Mouse (Mus musculus) kidney, embryonic 16.5 days (tissue): ENCODE results near the gene Scfd2. TPM values are rescaled to one million over a fixed set of nuclear protein-coding genes. Genes with fewer than 3 reads are reported as not detected.
A peak's percentile ranks its signal among the peaks of the same experiment; 100 is the strongest.

Source experiments
- ATAC-seq: fragments of 200-750 bp; cut with Nextera tagmentation; 2 replicates; pipeline ENCODE4 v1.8.0; 2017; ENCODE audit warnings: moderate TSS enrichment; ENCODE audit not compliant: low FRiP score, low TSS enrichment
- H3K27ac ChIP-seq: fragments of 300-500 bp; sonication (generic); 2 replicates; pipeline ENCODE4 v1.5.1; 2014; ENCODE audit warnings: low read length
- H3K27me3 ChIP-seq: fragments of 300-500 bp; sonication (generic); 2 replicates; pipeline ENCODE4 v1.6.1; 2014; ENCODE audit warnings: low read length, control low read depth, mixed read lengths; ENCODE audit not compliant: insufficient read depth
- H3K36me3 ChIP-seq: fragments of 300-500 bp; sonication (generic); 2 replicates; pipeline ENCODE4 v1.6.1; 2014; ENCODE audit warnings: low read length, control low read depth, mixed read lengths; ENCODE audit not compliant: insufficient read depth
- H3K4me1 ChIP-seq: fragments of 300-500 bp; sonication (generic); 2 replicates; pipeline ENCODE4 v1.6.1; 2014; ENCODE audit warnings: low read length, control low read depth, mixed read lengths; ENCODE audit not compliant: insufficient read depth
- H3K4me2 ChIP-seq: fragments of 300-500 bp; sonication (generic); replicated peaks from 2 replicates; pipeline ENCODE4 v1.6.1; 2014; ENCODE audit warnings: low read depth, low read length
- H3K4me3 ChIP-seq: fragments of 300-500 bp; sonication (generic); 2 replicates; pipeline ENCODE4 v1.5.1; 2014; ENCODE audit warnings: mild to moderate bottlenecking, low read length
- H3K9ac ChIP-seq: fragments of 300-500 bp; sonication (generic); replicated peaks from 2 replicates; pipeline ENCODE4 v1.6.1; 2014; ENCODE audit warnings: low read length
- H3K9me3 ChIP-seq: fragments of 300-500 bp; sonication (generic); 2 replicates; pipeline ENCODE4 v1.6.1; 2016; ENCODE audit warnings: low read length, control low read depth
- WGBS: fragments of 180-500 bp; shearing (Covaris S2); extraction: QIAGEN DNeasy Blood & Tissue Kit; methylation state at CpG from one replicate; pipeline ENCODE4 v1.1.7; 2014; 5-methylcytosine and 5-hydroxymethylcytosine counted together
- polyA plus RNA-seq: library from polyadenylated mRNA; unstranded; fragments of >200 nt; fragmentation: Nextera tagmentation; extraction: Ambion mirVana; gene quantifications from 2 replicates; pipeline ENCODE4 v1.2.1, GENCODE M21; 2015

Gene Scfd2
- polyA plus RNA-seq, 1 experiment from 2014 or later: 17.9 TPM

GRCm38 (mm10) chr5:74159906-74160305 lies 371.7 kb downstream of the Scfd2 start:
- Histone ChIP-seq H3K27ac (peak overlapping the region; percentile 93), H3K36me3 (no peaks in the 10 kb centered on the region), H3K9ac (no peak overlapping the region), H3K9me3 (no peaks in the 10 kb centered on the region), H3K4me3 (no peak overlapping the region), H3K4me2 (no peak overlapping the region), H3K27me3 (no peaks in the 10 kb centered on the region), H3K4me1 (peaks cover 57% of the 10 kb centered on the region)
- 13% methylated on average over 7 of the region's 7 CpGs for WGBS
- ATAC-seq: peak; percentile 52

GRCm38 (mm10) chr5:74158929-74159632 lies 372.5 kb downstream of the Scfd2 start:
- H3K27me3 ChIP-seq: no peaks in the 10 kb centered on the region
- H3K4me1 ChIP-seq: peaks cover 57% of the 10 kb centered on the region
- no peak overlapping the region for H3K4me2 ChIP-seq
- peak overlapping the region; percentile 1; the same call in 1 of the 2 replicates for H3K27ac ChIP-seq
- ATAC-seq: no peak
- no peak overlapping the region for H3K4me3 ChIP-seq
- H3K9ac ChIP-seq: no peak overlapping the region
- WGBS: 80% methylated on average over 6 of the region's 6 CpGs
- no peaks in the 10 kb centered on the region for H3K9me3 ChIP-seq
- H3K36me3 ChIP-seq: no peaks in the 10 kb centered on the region

GRCm38 (mm10) chr5:74155860-74156351 lies 375.7 kb downstream of the Scfd2 start:
- Histone ChIP-seq H3K27me3 (no peaks in the 10 kb centered on the region), H3K27ac (peak overlapping the region; percentile 61), H3K4me2 (no peak overlapping the region), H3K36me3 (no peaks in the 10 kb centered on the region), H3K4me3 (no peak overlapping the region), H3K9me3 (no peaks in the 10 kb centered on the region), H3K4me1 (peaks cover 28% of the 10 kb centered on the region), H3K9ac (no peak overlapping the region)
- ATAC-seq: peak; percentile 81
- 23% methylated on average over 7 of the region's 7 CpGs for WGBS

Other genes with a start within 250 kb of the Scfd2 start
- gene Fip1l1, start 3.7 kb upstream of the Scfd2 start, polyA plus RNA-seq: 88.2 and 92.4 TPM in 2 replicates
- 2.5 and 3.2 TPM in 2 replicates for gene Lnx1, start 171.2 kb upstream of the Scfd2 start, polyA plus RNA-seq